Mouse (Mus musculus) 3134 (cell line): ENCODE data around the gene Rnf214.

Experiments used
- DNase-seq: peaks from one replicate; pipeline ENCODE4 v3.0.0-alpha.2; 2011; ENCODE audit warnings: low spot score; ENCODE audit not compliant: insufficient read length; ENCODE audit errors: extremely low read depth

Gene Rnf214

DNA sequence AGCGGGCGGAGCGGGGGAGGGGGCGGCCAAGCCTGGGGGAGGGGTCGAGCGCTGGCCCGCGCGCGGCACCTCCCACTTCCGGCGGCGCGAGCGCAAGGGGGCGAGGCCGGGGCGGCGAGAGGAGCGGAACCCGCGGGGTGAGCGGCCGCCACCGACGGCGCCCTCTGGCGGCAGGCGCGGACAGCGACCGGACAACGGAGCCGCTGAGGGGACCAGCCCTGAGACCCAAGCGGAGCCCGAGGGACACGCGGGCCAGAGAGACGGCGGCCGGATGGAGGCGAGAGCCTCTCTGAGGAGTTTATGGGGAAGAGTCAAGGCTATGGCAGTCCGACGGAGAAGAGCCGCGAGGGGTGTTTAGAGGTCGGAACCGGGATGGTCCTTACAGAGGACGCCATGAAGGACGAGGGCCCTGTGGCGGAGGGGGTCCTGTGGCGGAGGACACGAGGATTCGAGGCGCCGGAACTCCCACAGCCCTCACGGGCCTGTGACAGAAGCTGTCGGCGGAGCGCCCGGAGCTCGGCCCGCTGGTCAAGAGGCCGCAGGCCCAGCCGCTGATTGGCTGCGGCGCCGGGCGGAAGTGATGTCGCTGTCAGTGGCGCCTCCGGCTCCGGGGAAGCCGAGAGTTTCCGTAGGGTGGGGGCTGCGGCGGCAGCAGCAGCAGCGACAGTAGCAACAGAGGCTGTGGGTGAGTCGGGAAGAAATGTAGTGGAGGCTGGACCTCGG is at the start of gene Rnf214, which contains the start of gene Pcsk7:
Gene Rnf214 (minus strand): TSS at position 557 of the 723 bp plus-strand sequence.
Gene Pcsk7 (plus strand): TSS at position 143 of the 723 bp plus-strand sequence.
- DNase-seq = peak; percentile 88

- DNase-seq = peak; percentile 86
These were observed 48.6 kb upstream of the Rnf214 start, which contains the start of gene Sidt2 for GRCm38 (mm10) chr9:45955107-45955963. Sidt2 (minus strand) TSS chr9:45955258.

GRCm38 (mm10) chr9:45954294-45955106 is 47.8 kb upstream of the Rnf214 start:
- DNase-seq = peak; percentile 80

GRCm38 (mm10) chr9:45953511-45954293 is 47.0 kb upstream of the Rnf214 start:
- no peak for DNase-seq

DNA sequence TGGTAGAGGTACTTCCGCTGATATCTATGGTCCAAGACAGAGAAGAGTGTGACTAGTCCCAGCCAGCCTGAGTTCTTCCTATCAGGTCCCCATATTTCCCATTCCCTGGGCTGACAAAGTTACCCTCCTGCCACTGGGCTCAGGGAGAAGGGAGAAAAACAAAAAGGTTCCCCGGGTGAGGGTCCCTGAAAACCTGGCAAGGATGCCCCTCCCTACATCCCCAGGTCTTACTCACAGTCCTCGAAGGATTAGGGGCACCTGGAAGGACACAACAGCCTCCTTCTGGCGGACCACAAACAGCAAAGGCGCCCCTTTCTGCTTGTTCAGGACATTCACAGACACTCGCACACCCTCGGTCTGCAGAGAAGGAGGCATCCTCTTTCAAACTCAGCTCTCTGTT is 46.2 kb upstream of the Rnf214 start:
- DNase-seq = no peak

DNA sequence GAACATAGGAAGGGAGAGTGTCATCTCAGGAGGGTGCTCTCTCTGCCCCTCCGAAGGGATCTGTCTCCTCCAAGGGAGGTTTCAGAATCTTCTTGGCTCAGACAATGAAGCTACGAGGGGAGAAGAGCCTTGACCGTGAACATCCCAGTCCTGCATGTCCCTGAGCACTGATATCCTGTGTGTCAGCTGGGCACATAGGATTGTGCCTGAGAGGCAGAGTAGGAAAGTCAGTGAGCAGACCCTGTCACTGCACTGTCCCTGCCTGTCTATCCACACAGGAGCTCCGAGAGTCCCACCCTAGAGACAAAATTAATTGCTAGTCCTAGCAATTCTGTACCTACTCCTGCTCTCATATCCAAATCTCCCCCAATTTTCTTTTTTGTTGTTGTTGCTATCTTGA is 45.3 kb upstream of the Rnf214 start:
- DNase-seq = no peak

GRCm38 (mm10) chr9:45946872-45947183 is 40.1 kb upstream of the Rnf214 start:
- no peak for DNase-seq

DNA sequence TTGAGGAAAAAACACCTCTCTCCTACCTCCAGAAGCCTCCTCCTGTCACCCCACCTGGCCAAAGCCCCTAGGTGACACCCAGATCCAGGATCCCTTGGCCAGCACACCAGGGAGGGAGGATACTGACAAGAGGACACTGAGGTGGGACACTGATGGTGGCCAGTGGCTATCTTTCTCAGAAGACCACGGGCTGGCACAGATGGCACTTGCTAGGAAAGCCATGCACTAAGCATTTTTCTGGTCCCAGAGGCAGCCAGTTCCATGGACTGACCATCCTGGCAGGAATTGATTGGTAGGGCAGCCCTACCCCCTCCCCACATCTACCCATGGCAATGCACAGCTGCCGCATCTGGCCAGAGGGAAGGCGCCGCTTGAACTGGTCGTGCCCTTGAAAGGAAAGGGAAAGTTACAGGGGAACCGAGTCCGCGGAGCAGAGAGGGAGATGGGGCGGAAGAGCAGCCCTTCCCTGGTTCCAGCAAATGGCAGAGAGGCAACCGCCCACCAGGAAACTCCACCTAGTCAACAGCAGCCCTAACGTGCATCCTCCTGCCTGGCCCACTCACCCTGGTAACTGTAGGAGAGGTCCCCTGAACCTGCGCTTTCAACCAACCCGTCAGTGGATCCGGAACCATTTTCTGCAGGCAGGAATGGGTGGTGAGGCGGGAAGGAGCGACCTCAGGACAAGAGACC is 39.6 kb upstream of the Rnf214 start:
- DNase-seq = no peak

DNA sequence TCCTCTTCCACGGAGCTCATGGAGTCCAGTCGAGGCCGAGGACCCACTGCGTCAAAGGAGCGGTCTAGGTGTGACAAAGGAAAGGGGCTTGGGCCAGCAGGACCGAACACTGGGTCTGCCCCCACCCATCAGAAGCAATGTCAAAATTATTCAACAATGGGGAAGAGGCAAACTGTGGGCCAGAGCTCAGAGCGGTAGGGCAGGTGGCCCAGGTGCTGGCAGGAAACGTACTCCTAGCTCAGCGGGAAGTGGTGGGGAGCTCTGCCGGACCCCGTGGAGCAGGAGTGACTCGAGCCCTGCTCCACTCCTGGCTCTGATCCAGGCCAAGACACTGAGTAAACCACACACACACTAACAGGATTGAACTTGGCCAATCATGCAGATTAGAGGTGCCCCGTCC is 39.0 kb upstream of the Rnf214 start:
- no peak for DNase-seq

- no peak for DNase-seq
These were observed 38.0 kb upstream of the Rnf214 start for GRCm38 (mm10) chr9:45944506-45945400.

GRCm38 (mm10) chr9:45943628-45944505 is 37.2 kb upstream of the Rnf214 start:
- DNase-seq = no peak

DNA sequence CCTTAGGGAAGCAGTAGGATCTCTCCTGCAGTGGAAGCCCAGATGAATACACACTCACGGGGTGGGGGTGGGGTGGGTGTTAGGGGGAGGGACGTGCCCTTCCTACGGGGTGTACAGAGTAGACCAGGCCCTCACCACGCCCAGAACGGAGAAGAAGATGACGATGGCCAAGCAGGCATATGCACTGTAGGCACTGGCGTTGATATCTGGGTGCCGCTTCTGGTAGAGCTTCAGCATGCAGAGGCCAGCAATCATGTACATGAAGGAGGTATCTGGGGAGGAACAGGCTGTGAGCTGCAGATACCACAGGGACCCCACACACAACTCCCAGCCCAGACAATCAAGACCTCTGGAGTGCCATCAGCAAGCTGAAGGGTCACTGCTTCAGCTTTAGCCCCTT is 36.2 kb upstream of the Rnf214 start:
- no peak for DNase-seq

DNA sequence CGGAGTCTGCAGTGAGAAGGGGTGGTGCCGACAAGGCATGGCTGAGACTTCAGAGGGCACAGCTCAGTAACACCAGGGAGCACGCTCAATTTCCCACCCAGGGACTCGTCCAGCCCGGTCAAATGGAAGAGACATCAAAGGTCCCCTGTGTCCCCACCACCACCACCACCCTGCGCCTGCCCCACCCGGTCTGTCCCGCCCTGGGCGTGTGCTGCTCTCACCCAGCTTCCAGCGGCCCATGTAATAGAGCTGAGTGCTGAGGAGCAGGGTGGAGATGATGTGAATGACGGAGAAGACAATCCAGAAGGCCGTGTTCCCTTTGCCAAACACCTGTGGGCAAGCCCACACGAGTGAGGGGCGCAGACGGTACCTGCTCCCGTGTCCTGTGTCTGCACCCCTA is 35.8 kb upstream of the Rnf214 start:
- no peak for DNase-seq

DNA sequence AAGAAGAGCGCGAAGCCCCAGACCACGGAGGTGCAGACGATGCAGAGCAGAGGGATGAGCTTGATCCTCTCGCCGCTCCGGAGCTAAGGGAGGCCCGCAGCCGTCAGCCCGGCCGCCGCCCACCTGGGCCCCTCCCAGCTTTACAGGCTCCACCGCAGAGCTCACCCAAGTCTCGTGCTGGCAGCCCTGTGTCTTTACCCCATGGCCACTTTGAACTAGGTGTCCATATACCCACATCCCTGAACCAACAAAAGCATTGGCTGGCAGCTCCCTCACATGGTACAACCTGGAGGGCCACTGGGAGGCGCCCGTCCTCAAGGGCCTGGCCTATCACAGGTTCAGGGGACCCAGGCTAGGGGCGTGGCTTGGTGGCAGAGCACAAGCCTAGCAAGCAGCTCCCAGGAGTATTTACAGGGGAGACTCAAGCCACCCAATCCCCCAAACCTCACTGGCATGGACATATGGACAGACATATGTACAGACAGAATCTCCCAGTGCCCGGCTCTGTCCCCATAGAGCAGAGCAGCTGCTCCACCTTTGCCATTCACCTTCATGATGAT is 34.7 kb upstream of the Rnf214 start:
- no peak for DNase-seq

GRCm38 (mm10) chr9:45939794-45940193 is 33.1 kb upstream of the Rnf214 start:
- no peak for DNase-seq

GRCm38 (mm10) chr9:45938952-45939637 is 32.4 kb upstream of the Rnf214 start:
- DNase-seq = no peak

DNA sequence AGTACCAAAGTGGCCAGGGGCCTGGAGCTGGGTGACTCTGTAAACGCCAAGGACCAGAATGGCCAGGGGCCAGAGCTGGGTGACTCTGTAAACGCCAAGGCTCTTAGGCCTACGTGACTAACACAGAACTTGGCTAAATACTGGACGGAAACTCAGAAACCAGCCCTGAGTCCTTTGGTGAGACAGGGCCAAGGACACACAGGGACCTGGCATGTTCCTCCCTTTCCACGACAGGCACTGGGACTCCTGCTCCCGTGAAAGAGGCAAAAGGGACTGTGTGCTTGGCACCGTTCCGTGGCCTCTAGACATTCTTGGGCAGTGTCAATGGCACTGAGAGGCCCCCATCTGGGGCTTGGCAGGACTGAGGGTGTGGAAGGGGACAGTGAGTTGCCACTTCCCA is 31.4 kb upstream of the Rnf214 start:
- DNase-seq = no peak
